Mouse (Mus musculus) MEL (cell line): ENCODE measurements around the gene Syngr4. TPM values are rescaled to one million over a fixed set of nuclear protein-coding genes. Genes with fewer than 3 reads are reported as not detected.

Source experiments
- DNase-seq: peaks from one replicate; pipeline ENCODE4 v3.0.0; 2011; ENCODE audit warnings: low read depth, low spot score
- H3K27ac ChIP-seq: 2 replicates; pipeline ENCODE4 v1.5.1; 2012; ENCODE audit warnings: low read depth, mild to moderate bottlenecking, control low read depth, low read length, moderate library complexity; ENCODE audit not compliant: control insufficient read depth
- H3K27me3 ChIP-seq, 2 experiments: fragments of 150-350 bp in 1 of 2; sonication (generic) in 1 of 2; 2 replicates each; pipeline ENCODE4 v1.6.1; 2012; ENCODE audit warnings: low read length in 2 of 2, mild to moderate bottlenecking in 2 of 2, improper control_type of control experiment in 1 of 2, moderate library complexity in 1 of 2; ENCODE audit not compliant: insufficient read depth in 2 of 2, control insufficient read depth in 1 of 2
- H3K36me3 ChIP-seq, 2 experiments: 2 replicates each; pipeline ENCODE4 v1.6.1; 2012 to 2014; ENCODE audit warnings: low read length in 2 of 2, improper control_type of control experiment in 1 of 2, inconsistent platforms in 1 of 2, mild to moderate bottlenecking in 1 of 2; ENCODE audit not compliant: insufficient read depth in 2 of 2, control insufficient read depth in 1 of 2
- H3K4me1 ChIP-seq, 2 experiments: fragments of 150-350 bp in 1 of 2; sonication (generic) in 1 of 2; 2 replicates each; pipeline ENCODE4 v1.6.1; 2012; ENCODE audit warnings: low read length in 2 of 2, improper control_type of control experiment in 1 of 2, mild to moderate bottlenecking in 1 of 2; ENCODE audit not compliant: insufficient read depth in 2 of 2, control insufficient read depth in 1 of 2
- H3K4me3 ChIP-seq, 2 experiments: fragments of 150-350 bp in 1 of 2; sonication (generic) in 1 of 2; 2 replicates each; pipeline ENCODE4 v1.5.1; 2012; ENCODE audit warnings: low read depth in 2 of 2, low read length in 2 of 2, mild to moderate bottlenecking in 2 of 2, moderate library complexity in 2 of 2, control low read depth in 1 of 2, improper control_type of control experiment in 1 of 2; ENCODE audit not compliant: control insufficient read depth in 1 of 2, insufficient read depth in 1 of 2
- H3K79me2 ChIP-seq: 2 replicates; pipeline ENCODE4 v1.6.1; 2012; ENCODE audit warnings: mild to moderate bottlenecking, low read length, moderate library complexity; ENCODE audit not compliant: control insufficient read depth, poor library complexity, insufficient read depth
- H3K9ac ChIP-seq: 2 replicates; pipeline ENCODE4 v1.6.1; 2012; ENCODE audit warnings: low read depth, mild to moderate bottlenecking, control low read depth, low read length, moderate library complexity; ENCODE audit not compliant: control insufficient read depth, poor library complexity, severe bottlenecking
- H3K9me3 ChIP-seq: fragments of 150-350 bp; sonication (generic); replicated peaks from 2 replicates; pipeline ENCODE4 v1.6.1; 2012; ENCODE audit warnings: mild to moderate bottlenecking, low read length, improper control_type of control experiment, moderate library complexity; ENCODE audit not compliant: insufficient read depth
- BHLHE40 ChIP-seq: IDR thresholded peaks from 2 replicates; pipeline ENCODE4 v1.6.1; 2012; ENCODE audit warnings: low read depth, mild to moderate bottlenecking, inconsistent platforms, low read length, improper control_type of control experiment, borderline replicate concordance
- CHD1 ChIP-seq: IDR thresholded peaks from 2 replicates; pipeline ENCODE4 v1.6.1; 2012; ENCODE audit warnings: low read depth, mild to moderate bottlenecking, inconsistent platforms, low read length, improper control_type of control experiment
- CHD2 ChIP-seq: IDR thresholded peaks from 2 replicates; pipeline ENCODE4 v1.6.1; 2011; ENCODE audit warnings: low read length, improper control_type of control experiment
- CTCF ChIP-seq, 3 experiments: IDR thresholded peaks in 2 of 3; conservative IDR thresholded peaks in 1 of 3; 2 replicates each; pipeline ENCODE4 v1.5.1; 2011 to 2012; ENCODE audit warnings: low read length in 3 of 3, low read depth in 2 of 3, mild to moderate bottlenecking in 2 of 3, improper control_type of control experiment in 1 of 3, inconsistent platforms in 1 of 3, mixed read lengths in 1 of 3, moderate library complexity in 1 of 3; ENCODE audit not compliant: control insufficient read depth in 1 of 3, insufficient read depth in 1 of 3, poor library complexity in 1 of 3, severe bottlenecking in 1 of 3
- E2F4 ChIP-seq: IDR thresholded peaks from 2 replicates; pipeline ENCODE4 v1.6.1; 2011; ENCODE audit warnings: low read depth, low read length, improper control_type of control experiment, borderline replicate concordance
- EP300 ChIP-seq, 2 experiments: IDR thresholded peaks; 2 replicates each; pipeline ENCODE4 v1.6.1; 2011; ENCODE audit warnings: improper control_type of control experiment in 2 of 2, low read length in 2 of 2, low read depth in 1 of 2, mild to moderate bottlenecking in 1 of 2
- ETS1 ChIP-seq: IDR thresholded peaks from 2 replicates; pipeline ENCODE4 v1.6.1; 2012; ENCODE audit warnings: low read depth, mild to moderate bottlenecking, inconsistent platforms, low read length, improper control_type of control experiment, moderate library complexity
- GABPA ChIP-seq: IDR thresholded peaks from 2 replicates; pipeline ENCODE4 v1.6.1; 2012; ENCODE audit warnings: low read depth, mild to moderate bottlenecking, inconsistent platforms, low read length, improper control_type of control experiment, moderate library complexity
- GATA1 ChIP-seq: IDR thresholded peaks from 2 replicates; pipeline ENCODE4 v1.6.1; 2011; ENCODE audit warnings: low read depth, low read length, improper control_type of control experiment
- HCFC1 ChIP-seq: IDR thresholded peaks from 2 replicates; pipeline ENCODE4 v1.6.1; 2012; ENCODE audit warnings: low read depth, mild to moderate bottlenecking, inconsistent platforms, low read length, improper control_type of control experiment, moderate library complexity
- JUND ChIP-seq: IDR thresholded peaks from 2 replicates; pipeline ENCODE4 v1.6.1; 2011; ENCODE audit warnings: low read depth, mild to moderate bottlenecking, improper control_type of control experiment, low read length
- KAT2A ChIP-seq: conservative IDR thresholded peaks from 2 replicates; pipeline ENCODE4 v1.6.1; 2012; ENCODE audit warnings: low read depth, low read length, improper control_type of control experiment, inconsistent platforms
- MAFK ChIP-seq: IDR thresholded peaks from 2 replicates; pipeline ENCODE4 v1.6.1; 2011; ENCODE audit warnings: low read depth, mild to moderate bottlenecking, low read length, improper control_type of control experiment, borderline replicate concordance
- MAX ChIP-seq: IDR thresholded peaks from 2 replicates; pipeline ENCODE4 v1.6.1; 2011; ENCODE audit warnings: low read length, improper control_type of control experiment
- MAZ ChIP-seq: IDR thresholded peaks from 2 replicates; pipeline ENCODE4 v1.6.1; 2012; ENCODE audit warnings: low read depth, mild to moderate bottlenecking, inconsistent platforms, low read length, improper control_type of control experiment
- MEF2A ChIP-seq: IDR thresholded peaks from 2 replicates; pipeline ENCODE4 v1.6.1; 2014; ENCODE audit warnings: low read depth, mild to moderate bottlenecking, inconsistent platforms, low read length, improper control_type of control experiment; ENCODE audit not compliant: poor library complexity, insufficient replicate concordance, severe bottlenecking; ENCODE audit errors: extremely low read depth
- MXI1 ChIP-seq: IDR thresholded peaks from 2 replicates; pipeline ENCODE4 v1.6.1; 2011; ENCODE audit warnings: mild to moderate bottlenecking, low read depth, low read length, improper control_type of control experiment
- MYB ChIP-seq: IDR thresholded peaks from 2 replicates; pipeline ENCODE4 v1.6.1; 2011; ENCODE audit warnings: mild to moderate bottlenecking, low read depth, low read length, improper control_type of control experiment
- MYC ChIP-seq: IDR thresholded peaks from 2 replicates; pipeline ENCODE4 v1.6.1; 2011; ENCODE audit warnings: low read depth, mild to moderate bottlenecking, low read length, improper control_type of control experiment, moderate library complexity
- NELFE ChIP-seq: IDR thresholded peaks from 2 replicates; pipeline ENCODE4 v1.6.1; 2011; ENCODE audit warnings: low read depth, low read length, improper control_type of control experiment
- NRF1 ChIP-seq: IDR thresholded peaks from 2 replicates; pipeline ENCODE4 v1.6.1; 2014; ENCODE audit warnings: low read depth, mild to moderate bottlenecking, inconsistent platforms, low read length, improper control_type of control experiment, moderate library complexity; ENCODE audit not compliant: poor library complexity, insufficient read depth, severe bottlenecking
- POLR2A ChIP-seq, 2 experiments: IDR thresholded peaks; 2 replicates each; pipeline ENCODE4 v1.6.1; 2011 to 2012; ENCODE audit warnings: low read length in 2 of 2, mild to moderate bottlenecking in 2 of 2, control low read depth in 1 of 2, improper control_type of control experiment in 1 of 2, low read depth in 1 of 2, moderate library complexity in 1 of 2; ENCODE audit not compliant: control insufficient read depth in 1 of 2, insufficient read depth in 1 of 2, poor library complexity in 1 of 2
- POLR2AphosphoS2 ChIP-seq: IDR thresholded peaks from 2 replicates; pipeline ENCODE4 v1.6.1; 2011; ENCODE audit warnings: low read length, improper control_type of control experiment
- RAD21 ChIP-seq: IDR thresholded peaks from 2 replicates; pipeline ENCODE4 v1.6.1; 2011; ENCODE audit warnings: mild to moderate bottlenecking, low read depth, low read length, improper control_type of control experiment
- RCOR1 ChIP-seq: IDR thresholded peaks from 2 replicates; pipeline ENCODE4 v1.6.1; 2012; ENCODE audit warnings: low read depth, mild to moderate bottlenecking, inconsistent platforms, low read length, improper control_type of control experiment
- SIN3A ChIP-seq: IDR thresholded peaks from 2 replicates; pipeline ENCODE4 v1.6.1; 2012; ENCODE audit warnings: low read length, improper control_type of control experiment, inconsistent platforms
- SMC3 ChIP-seq: IDR thresholded peaks from 2 replicates; pipeline ENCODE4 v1.6.1; 2011; ENCODE audit warnings: low read depth, low read length, improper control_type of control experiment
- TAL1 ChIP-seq: IDR thresholded peaks from 2 replicates; pipeline ENCODE4 v1.6.1; 2012; ENCODE audit warnings: mild to moderate bottlenecking, inconsistent platforms, low read length, moderate library complexity, mixed read lengths
- TBP ChIP-seq: IDR thresholded peaks from 2 replicates; pipeline ENCODE4 v1.8.0; 2011; ENCODE audit warnings: low read depth, low read length, improper control_type of control experiment
- UBTF ChIP-seq: IDR thresholded peaks from 2 replicates; pipeline ENCODE4 v1.6.1; 2012; ENCODE audit warnings: low read depth, mild to moderate bottlenecking, inconsistent platforms, low read length, improper control_type of control experiment, moderate library complexity, borderline replicate concordance; ENCODE audit not compliant: insufficient read depth
- USF2 ChIP-seq, 2 experiments: IDR thresholded peaks; 2 replicates each; pipeline ENCODE4 v1.6.1; 2011 to 2012; ENCODE audit warnings: improper control_type of control experiment in 2 of 2, low read length in 2 of 2, borderline replicate concordance in 1 of 2, inconsistent platforms in 1 of 2, low read depth in 1 of 2, mild to moderate bottlenecking in 1 of 2; ENCODE audit not compliant: insufficient read depth in 1 of 2
- ZC3H11A ChIP-seq: IDR thresholded peaks from 2 replicates; pipeline ENCODE4 v1.6.1; 2012; ENCODE audit warnings: low read depth, mild to moderate bottlenecking, inconsistent platforms, low read length, improper control_type of control experiment
- ZKSCAN1 ChIP-seq: IDR thresholded peaks from 2 replicates; pipeline ENCODE4 v1.6.1; 2012; ENCODE audit warnings: low read depth, mild to moderate bottlenecking, inconsistent platforms, low read length, improper control_type of control experiment, moderate library complexity
- ZMIZ1 ChIP-seq: IDR thresholded peaks from 2 replicates; pipeline ENCODE4 v1.6.1; 2012; ENCODE audit warnings: low read depth, mild to moderate bottlenecking, inconsistent platforms, low read length, improper control_type of control experiment, moderate library complexity
- ZNF384 ChIP-seq: IDR thresholded peaks from 2 replicates; pipeline ENCODE4 v1.6.1; 2012; ENCODE audit warnings: low read depth, mild to moderate bottlenecking, inconsistent platforms, low read length, improper control_type of control experiment
- polyA plus RNA-seq, 2 experiments: library from polyadenylated mRNA; stranded (reverse) in 1 of 2; unstranded in 1 of 2; fragments of >175 nt in 1 of 2; fragments of >200 nt in 1 of 2; gene quantifications; 2 replicates each; pipeline versions ENCODE4 v1.2.1 to v1.2.4; 2012; ENCODE audit warnings: low replicate concordance in 2 of 2, low read depth in 1 of 2; ENCODE audit not compliant: insufficient read length in 2 of 2, insufficient read depth in 1 of 2, missing spikeins in 1 of 2
- total RNA-seq: library from RNA; depleted of rRNA; stranded (reverse); fragments of 300-350 nt; gene quantifications from 2 replicates; pipeline ENCODE4 v1.2.3, GENCODE M21; 2012

Gene Syngr4
- total and polyA plus RNA-seq, 3 experiments, result 0.46 to 1.1 TPM; not detected in 1

DNA sequence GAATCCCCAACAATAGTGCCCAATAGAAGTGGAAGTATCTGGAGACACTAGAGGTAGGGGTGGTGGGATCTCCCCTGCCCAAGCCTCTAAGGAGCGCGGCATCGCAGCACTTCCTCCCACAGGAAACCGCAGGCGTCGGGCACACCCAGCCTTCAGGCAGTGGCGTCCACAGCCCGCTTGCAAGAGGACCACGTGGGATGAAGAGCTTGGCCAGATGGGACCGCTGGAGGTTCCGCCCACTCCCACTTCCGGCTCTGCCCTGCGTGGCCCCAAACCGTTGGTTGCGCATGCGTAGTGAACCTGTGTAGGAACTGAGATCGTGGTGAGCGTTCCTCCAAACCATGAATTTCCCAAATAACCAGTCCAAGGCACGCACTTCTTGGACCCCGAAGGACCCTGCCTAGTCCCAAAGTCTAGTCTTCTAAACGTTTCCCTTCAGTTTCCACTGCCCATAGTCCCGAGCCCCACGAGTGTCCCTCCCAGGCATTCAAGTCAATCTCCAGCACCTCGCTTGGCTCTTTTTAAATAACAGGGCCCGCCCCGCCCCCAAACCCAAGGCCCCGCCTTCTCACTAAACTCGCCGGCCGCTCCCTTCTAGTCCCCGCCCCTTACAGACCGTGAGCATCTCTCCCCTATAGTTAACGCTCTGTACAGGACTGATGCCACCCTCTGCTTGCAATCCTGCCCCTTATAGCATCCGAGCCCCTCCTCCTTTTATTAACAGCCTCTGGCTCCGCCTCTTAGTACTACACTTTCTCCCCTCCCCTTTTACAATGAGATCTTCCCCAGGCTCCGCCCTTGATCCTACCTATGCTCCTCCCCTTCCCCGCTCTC lies 26.6 kb upstream of the Syngr4 start:
- Histone ChIP-seq H3K27ac (peak overlapping the region; percentile 94), H3K4me3 (peak overlapping the region; percentile 45 to 58), H3K9me3 (no peaks in the 10 kb centered on the region), H3K9ac (peak overlapping the region; percentile 68), H3K79me2 (peaks cover 3% of the 10 kb centered on the region; the same call in 1 of the 2 replicates), H3K36me3 (peaks cover 0 to 13% of the 10 kb centered on the region in 2 experiments; a peak in 2 of 4 replicates), H3K27me3 (no peaks in the 10 kb centered on the region), H3K4me1 (peaks cover 8 to 19% of the 10 kb centered on the region in 2 experiments)
- peak; percentile 98 for DNase-seq
- TF ChIP-seq ETS1 (peak; percentile 91), ZC3H11A (no peak), MXI1 (peak; percentile 94), CHD1 (no peak), MYB (peak; percentile 94), JUND (no peak), NELFE (peak; percentile 87), HCFC1 (peak; percentile 79), BHLHE40 (0 out of 2 replicates have a peak, but pooled peaks have one; percentile 16), TAL1 (peak; percentile 31; the same call in 1 of the 2 replicates), MAX (peak; percentile 99), MEF2A (no peak), CHD2 (no peak; the same call in 1 of the 2 replicates), E2F4 (peak; percentile 61; the same call in 1 of the 2 replicates), POLR2AphosphoS2 (peak; percentile 82), RCOR1 (peak; percentile 74), MAFK (no peak; the same call in 1 of the 2 replicates), MYC (peak; percentile 97), USF2 (IDR thresholded peaks at IDR 0.05; ENCODE audit: borderline replicate concordance in 1 of 2, insufficient read depth in 1 of 2, low read depth in 1 of 2, low read length in 2 of 2) (no peak), MAZ (peak; percentile 83), CTCF (IDR thresholded peaks at IDR 0.05 in 2 of 3, conservative IDR thresholded peaks at IDR 0.05 in 1 of 3; ENCODE audit: control insufficient read depth in 1 of 3, insufficient read depth in 1 of 3, low read depth in 2 of 3, low read length in 3 of 3, poor library complexity in 1 of 3, severe bottlenecking in 1 of 3) (no peak), NRF1 (peak; percentile 98), TBP (peak; percentile 88), ZMIZ1 (peak; percentile 56; the same call in 1 of the 2 replicates), UBTF (no peak), EP300 (IDR thresholded peaks at IDR 0.05; ENCODE audit: low read depth in 1 of 2, low read length in 2 of 2) (peak; percentile 73 to 90), KAT2A (peak; percentile 40), POLR2A (IDR thresholded peaks at IDR 0.05; ENCODE audit: control insufficient read depth in 1 of 2, insufficient read depth in 1 of 2, low read depth in 1 of 2, low read length in 2 of 2, poor library complexity in 1 of 2) (peak; percentile 84 to 98; a peak in 3 of 4 replicates), SMC3 (no peak), GABPA (no peak), ZKSCAN1 (no peak), SIN3A (peak; percentile 94), ZNF384 (no peak), GATA1 (no peak), RAD21 (no peak)
